Mouse (Mus musculus): ENCODE measurements around the gene Myo1d. TPM values are rescaled to one million over a fixed set of nuclear protein-coding genes. Genes with fewer than 3 reads are reported as not detected.

The Myo1d gene
- polyA plus RNA-seq, 1 experiment from 2014 or later = 2.9 TPM

DNA sequence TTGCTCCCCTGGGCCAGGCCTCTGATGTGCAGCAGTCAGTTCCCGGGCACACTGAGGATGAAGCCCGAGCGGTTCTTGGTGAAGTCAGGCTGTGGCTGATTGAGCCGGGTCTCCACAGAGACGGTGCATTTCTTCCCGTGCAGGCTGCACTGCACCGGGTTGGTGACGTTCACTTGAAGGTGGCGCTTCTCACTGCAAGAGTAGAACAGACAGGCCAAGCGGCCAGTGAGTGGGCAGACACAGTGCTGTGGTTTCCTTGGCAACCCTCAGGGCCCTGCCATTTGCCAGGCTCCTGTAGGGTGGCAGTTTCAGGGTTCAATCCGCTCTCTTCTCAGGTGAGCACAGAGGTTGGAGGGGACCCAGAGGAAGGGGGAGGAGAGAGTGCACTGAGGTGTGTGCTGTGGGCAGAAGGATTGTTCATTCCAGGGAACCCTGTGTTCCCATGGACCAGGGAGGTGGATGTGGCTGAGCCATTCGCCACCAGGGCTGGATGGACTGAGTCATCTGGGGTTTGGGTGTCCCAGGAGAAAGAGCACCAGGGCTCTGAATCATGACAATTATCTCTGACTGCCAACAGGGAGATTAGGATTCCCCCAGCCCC lies 295.5 kb downstream of the Myo1d start:
- 7% methylated on average over 12 of the region's 12 CpGs for WGBS
- H3K27me3 ChIP-seq (ENCODE audit: control insufficient read depth, insufficient read depth, low read depth, low read length) = no peaks in the 10 kb centered on the region
- H3K4me3 ChIP-seq (ENCODE audit: low read depth, low read length) = peak overlapping the region; percentile 22
- peak; percentile 91 for ATAC-seq
- H3K27ac ChIP-seq (ENCODE audit: low read length) = peak overlapping the region; percentile 86
- peak overlapping the region; percentile 83 for H3K4me2 ChIP-seq (ENCODE audit: low read length)
- no peaks in the 10 kb centered on the region for H3K9me3 ChIP-seq (replicated peaks; ENCODE audit: control insufficient read depth, low read length, poor library complexity, severe bottlenecking)
- peaks cover 54% of the 10 kb centered on the region for H3K4me1 ChIP-seq (ENCODE audit: control insufficient read depth, insufficient read depth, low read length)
- no peaks in the 10 kb centered on the region for H3K36me3 ChIP-seq (ENCODE audit: control insufficient read depth, insufficient read depth, low read length)
- peak overlapping the region; percentile 57 for H3K9ac ChIP-seq (ENCODE audit: low read depth, low read length)

GRCm38 (mm10) chr11:80483536-80484067 lies 296.2 kb downstream of the Myo1d start:
- peak overlapping the region; percentile 86 for H3K27ac ChIP-seq (ENCODE audit: low read length)
- H3K36me3 ChIP-seq (ENCODE audit: control insufficient read depth, insufficient read depth, low read length) = no peaks in the 10 kb centered on the region
- H3K4me2 ChIP-seq (ENCODE audit: low read length) = peak overlapping the region; percentile 83
- H3K9ac ChIP-seq (ENCODE audit: low read depth, low read length) = peak overlapping the region; percentile 57
- peak overlapping the region; percentile 22 for H3K4me3 ChIP-seq (ENCODE audit: low read depth, low read length)
- peaks cover 49% of the 10 kb centered on the region for H3K4me1 ChIP-seq (ENCODE audit: control insufficient read depth, insufficient read depth, low read length)
- WGBS = 67% methylated on average over 6 of the region's 6 CpGs
- H3K27me3 ChIP-seq (ENCODE audit: control insufficient read depth, insufficient read depth, low read depth, low read length) = no peaks in the 10 kb centered on the region
- H3K9me3 ChIP-seq (replicated peaks; ENCODE audit: control insufficient read depth, low read length, poor library complexity, severe bottlenecking) = no peaks in the 10 kb centered on the region
- peak; percentile 9 for ATAC-seq

DNA sequence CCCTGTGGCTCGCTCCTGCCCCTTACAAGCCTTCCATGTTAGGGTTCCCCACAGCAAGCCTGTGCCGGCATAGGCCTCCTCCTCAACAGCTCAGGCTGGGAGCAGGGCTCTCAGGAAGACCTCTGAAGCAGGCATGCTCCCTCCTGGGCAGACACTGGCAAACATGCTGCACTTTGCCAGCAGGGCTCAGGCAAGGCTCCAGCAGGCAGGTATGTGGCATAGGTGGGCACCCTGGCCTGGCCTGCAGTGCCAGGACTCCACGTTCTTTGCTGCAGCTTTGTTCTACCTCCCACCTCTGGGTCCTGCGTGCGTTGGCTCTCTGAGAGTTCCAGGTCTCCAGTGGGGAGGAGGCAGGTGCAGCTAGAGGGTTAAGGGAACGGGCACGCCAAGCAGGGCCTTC lies 296.9 kb downstream of the Myo1d start:
- Histone ChIP-seq H3K36me3 (ENCODE audit: control insufficient read depth, insufficient read depth, low read length) (no peaks in the 10 kb centered on the region), H3K27ac (ENCODE audit: low read length) (peak overlapping the region; percentile 86), H3K9me3 (replicated peaks; ENCODE audit: control insufficient read depth, low read length, poor library complexity, severe bottlenecking) (no peaks in the 10 kb centered on the region), H3K4me2 (ENCODE audit: low read length) (peak overlapping the region; percentile 83), H3K9ac (ENCODE audit: low read depth, low read length) (peak overlapping the region; percentile 57), H3K4me1 (ENCODE audit: control insufficient read depth, insufficient read depth, low read length) (peaks cover 49% of the 10 kb centered on the region), H3K4me3 (ENCODE audit: low read depth, low read length) (peak overlapping the region; percentile 12), H3K27me3 (ENCODE audit: control insufficient read depth, insufficient read depth, low read depth, low read length) (no peaks in the 10 kb centered on the region)
- WGBS = 76% methylated on average over 7 of the region's 7 CpGs
- no peak for ATAC-seq

DNA sequence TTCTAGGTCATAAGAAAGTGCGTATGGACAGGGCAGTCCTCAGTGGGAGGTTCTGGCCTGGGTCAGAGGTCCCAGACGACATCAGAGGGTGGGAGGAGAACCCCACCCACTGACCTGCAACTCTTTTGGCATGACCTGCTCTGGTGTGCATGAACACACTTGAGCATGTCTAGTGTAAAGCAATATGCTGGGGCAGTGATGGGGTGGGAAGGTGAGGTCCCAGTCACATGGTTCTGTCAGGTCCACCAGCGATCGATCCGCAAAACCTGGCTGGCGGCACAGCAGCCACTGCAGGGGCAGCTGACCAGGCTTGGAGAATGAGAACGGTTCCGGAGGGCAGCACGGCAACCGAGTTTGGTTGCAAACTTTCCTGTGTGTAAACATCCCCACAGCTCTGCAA lies 297.5 kb downstream of the Myo1d start:
- Histone ChIP-seq H3K4me1 (ENCODE audit: control insufficient read depth, insufficient read depth, low read length) (peaks cover 49% of the 10 kb centered on the region), H3K4me3 (ENCODE audit: low read depth, low read length) (peak overlapping the region; percentile 12; the same call in 1 of the 2 replicates), H3K27ac (ENCODE audit: low read length) (peak overlapping the region; percentile 86), H3K36me3 (ENCODE audit: control insufficient read depth, insufficient read depth, low read length) (no peaks in the 10 kb centered on the region), H3K9me3 (replicated peaks; ENCODE audit: control insufficient read depth, low read length, poor library complexity, severe bottlenecking) (no peaks in the 10 kb centered on the region), H3K27me3 (ENCODE audit: control insufficient read depth, insufficient read depth, low read depth, low read length) (no peaks in the 10 kb centered on the region), H3K9ac (ENCODE audit: low read depth, low read length) (peak overlapping the region; percentile 57), H3K4me2 (ENCODE audit: low read length) (peak overlapping the region; percentile 83)
- no peak for ATAC-seq
- WGBS = 67% methylated on average over 10 of the region's 10 CpGs

DNA sequence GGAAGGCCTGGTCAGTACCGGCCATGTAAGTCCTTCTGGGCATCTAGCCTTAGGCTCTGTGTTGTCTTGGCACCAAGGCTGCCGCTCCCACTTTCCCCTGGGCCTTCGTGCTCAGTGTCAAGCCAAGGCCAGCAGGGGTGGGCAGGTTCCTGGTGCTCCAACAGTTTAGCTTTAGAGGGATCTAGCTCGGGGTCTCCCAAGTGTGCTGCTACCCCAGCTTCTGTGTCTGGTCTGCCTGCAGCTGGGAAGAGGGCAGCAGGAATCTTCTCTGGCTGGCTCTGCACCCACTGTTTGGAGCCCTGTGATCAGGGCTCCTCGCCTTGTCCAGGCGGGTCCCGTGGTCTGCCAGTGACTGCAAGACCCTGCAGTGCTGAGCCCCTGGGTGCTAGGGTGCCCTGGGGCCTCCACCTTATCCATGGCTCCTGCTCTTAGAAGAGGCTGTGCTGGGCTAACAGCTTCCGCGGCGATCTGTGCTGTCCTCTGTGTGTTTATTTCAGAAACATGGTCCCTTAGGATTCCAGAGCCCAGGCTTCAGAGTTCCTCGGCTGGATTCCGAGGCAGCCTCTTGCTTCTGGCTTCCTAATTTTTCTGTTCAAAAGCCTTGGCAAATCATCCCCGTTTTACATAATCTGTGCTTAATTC lies 298.3 kb downstream of the Myo1d start:
- Histone ChIP-seq H3K4me2 (ENCODE audit: low read length) (peak overlapping the region; percentile 83), H3K4me3 (ENCODE audit: low read depth, low read length) (peak overlapping the region; percentile 48), H3K36me3 (ENCODE audit: control insufficient read depth, insufficient read depth, low read length) (no peaks in the 10 kb centered on the region), H3K27me3 (ENCODE audit: control insufficient read depth, insufficient read depth, low read depth, low read length) (no peaks in the 10 kb centered on the region), H3K9me3 (replicated peaks; ENCODE audit: control insufficient read depth, low read length, poor library complexity, severe bottlenecking) (no peaks in the 10 kb centered on the region), H3K9ac (ENCODE audit: low read depth, low read length) (peak overlapping the region; percentile 78), H3K27ac (ENCODE audit: low read length) (peak overlapping the region; percentile 65), H3K4me1 (ENCODE audit: control insufficient read depth, insufficient read depth, low read length) (peaks cover 49% of the 10 kb centered on the region)
- ATAC-seq = no peak
- 47% methylated on average over 13 of the region's 13 CpGs for WGBS

DNA sequence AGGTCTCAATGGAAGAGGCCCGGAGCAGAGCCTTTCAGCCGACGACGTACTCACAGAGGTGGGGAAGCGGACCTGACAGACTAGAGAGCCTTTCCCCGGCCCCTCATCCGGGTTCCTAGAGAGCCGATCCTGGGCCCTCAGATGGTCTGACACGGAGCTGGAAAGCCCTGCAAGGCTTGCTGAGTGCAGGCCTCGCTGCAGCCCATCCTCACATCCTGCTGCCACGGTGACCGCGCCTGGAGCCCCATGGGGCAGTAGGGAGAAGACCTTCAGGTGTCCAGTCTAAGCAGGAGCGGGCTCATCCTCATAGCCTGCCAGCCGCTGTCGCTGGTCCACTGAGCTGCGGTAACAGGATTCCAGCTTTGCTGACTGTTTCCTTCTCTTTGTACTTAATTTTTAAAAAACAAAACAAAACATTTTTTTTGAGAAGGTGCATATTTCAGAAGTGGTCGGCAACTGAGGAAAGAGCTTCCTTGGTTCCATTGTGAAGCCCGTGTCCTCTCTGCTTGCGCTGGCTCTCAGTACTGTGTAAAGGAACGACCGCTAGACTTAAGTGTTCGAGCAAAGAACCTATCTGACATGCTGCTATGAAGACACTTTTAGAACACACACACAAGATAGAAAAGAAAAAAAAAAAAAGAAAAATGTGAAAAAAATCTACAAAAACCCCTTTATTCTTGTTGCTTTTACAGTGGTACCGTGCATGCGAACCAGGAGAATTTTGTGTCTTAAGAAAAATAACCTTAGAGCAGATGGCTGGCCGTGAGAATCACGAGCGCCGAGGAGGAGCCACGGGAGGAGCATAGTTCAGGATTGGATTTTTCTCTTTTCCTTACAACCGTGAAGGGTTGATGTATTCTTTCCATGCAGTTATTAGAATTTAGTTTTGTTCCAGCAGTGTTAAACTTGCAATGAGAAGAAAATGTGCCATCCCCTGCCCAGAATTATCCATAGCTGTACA lies 299.6 kb downstream of the Myo1d start:
- peak overlapping the region; percentile 83 for H3K4me2 ChIP-seq (ENCODE audit: low read length)
- ATAC-seq = no peak
- H3K9me3 ChIP-seq (replicated peaks; ENCODE audit: control insufficient read depth, low read length, poor library complexity, severe bottlenecking) = no peaks in the 10 kb centered on the region
- no peaks in the 10 kb centered on the region for H3K36me3 ChIP-seq (ENCODE audit: control insufficient read depth, insufficient read depth, low read length)
- peak overlapping the region; percentile 99 for H3K9ac ChIP-seq (ENCODE audit: low read depth, low read length)
- H3K4me3 ChIP-seq (ENCODE audit: low read depth, low read length) = peak overlapping the region; percentile 86
- 34% methylated on average over 31 of the region's 31 CpGs for WGBS
- peaks cover 40% of the 10 kb centered on the region for H3K4me1 ChIP-seq (ENCODE audit: control insufficient read depth, insufficient read depth, low read length)
- H3K27me3 ChIP-seq (ENCODE audit: control insufficient read depth, insufficient read depth, low read depth, low read length) = no peaks in the 10 kb centered on the region
- peak overlapping the region; percentile 99 for H3K27ac ChIP-seq (ENCODE audit: low read length)

DNA sequence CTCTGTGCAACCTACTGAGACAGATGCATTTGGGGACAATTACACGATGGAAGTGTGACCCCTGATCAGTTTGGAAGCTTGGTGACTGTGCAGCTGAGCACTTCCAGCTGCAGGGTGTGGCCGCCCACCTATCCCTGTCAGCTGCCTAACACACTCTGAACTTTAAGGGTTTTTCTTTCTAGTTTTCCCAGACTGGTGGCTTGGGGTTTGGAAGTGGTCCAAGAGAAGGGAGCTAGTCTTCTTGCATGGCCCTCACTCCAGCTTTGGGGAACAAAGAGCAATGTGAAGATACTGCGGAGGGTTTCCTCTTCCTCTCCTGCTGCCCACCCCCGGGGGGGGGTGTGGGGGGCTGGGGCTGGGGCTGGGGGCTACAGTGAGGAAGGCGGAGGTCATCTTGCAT lies 300.4 kb downstream of the Myo1d start:
- H3K4me3 ChIP-seq (ENCODE audit: low read depth, low read length) = peak overlapping the region; percentile 86
- ATAC-seq = no peak
- H3K36me3 ChIP-seq (ENCODE audit: control insufficient read depth, insufficient read depth, low read length) = no peaks in the 10 kb centered on the region
- H3K4me2 ChIP-seq (ENCODE audit: low read length) = peak overlapping the region; percentile 83
- H3K4me1 ChIP-seq (ENCODE audit: control insufficient read depth, insufficient read depth, low read length) = peaks cover 32% of the 10 kb centered on the region
- no peaks in the 10 kb centered on the region for H3K9me3 ChIP-seq (replicated peaks; ENCODE audit: control insufficient read depth, low read length, poor library complexity, severe bottlenecking)
- 30% methylated on average over 5 of the region's 5 CpGs for WGBS
- no peaks in the 10 kb centered on the region for H3K27me3 ChIP-seq (ENCODE audit: control insufficient read depth, insufficient read depth, low read depth, low read length)
- peak overlapping the region; percentile 99 for H3K9ac ChIP-seq (ENCODE audit: low read depth, low read length)
- peak overlapping the region; percentile 99 for H3K27ac ChIP-seq (ENCODE audit: low read length)

GRCm38 (mm10) chr11:80478694-80479412 lies 301.0 kb downstream of the Myo1d start:
- peak overlapping the region; percentile 99 for H3K9ac ChIP-seq (ENCODE audit: low read depth, low read length)

More at GRCm38 (mm10) chr11:80478694-80479412, 301.0 kb downstream of the Myo1d start:
- Histone ChIP-seq H3K27ac (ENCODE audit: low read length) (peak overlapping the region; percentile 99), H3K4me3 (ENCODE audit: low read depth, low read length) (peak overlapping the region; percentile 86), H3K36me3 (ENCODE audit: control insufficient read depth, insufficient read depth, low read length) (no peaks in the 10 kb centered on the region), H3K4me1 (ENCODE audit: control insufficient read depth, insufficient read depth, low read length) (peaks cover 27% of the 10 kb centered on the region), H3K27me3 (ENCODE audit: control insufficient read depth, insufficient read depth, low read depth, low read length) (no peaks in the 10 kb centered on the region), H3K4me2 (ENCODE audit: low read length) (peak overlapping the region; percentile 83), H3K9me3 (replicated peaks; ENCODE audit: control insufficient read depth, low read length, poor library complexity, severe bottlenecking) (no peaks in the 10 kb centered on the region)
- WGBS = 20% methylated on average over 14 of the region's 14 CpGs
- no peak for ATAC-seq

Measured in midbrain, embryonic 16.5 days (tissue).